26 mouse cellular contexts compared by ENCODE assay signal in genomic region chr7:35357621-35358020, GRCm38 (mm10). TPM values are rescaled to one million over a fixed set of nuclear protein-coding genes. Genes with fewer than 3 reads are reported as not detected.
DNase-seq lines count a peak whose midpoint lies in the region; ATAC-seq lines count a peak whose summit lies in the region.
"Had no signal": no experiment of that assay in that cellular context is flagged by ENCODE, and none has a peak within 500 bp of the region (broad histone marks: within the 10 kb centered on the region; RNA-seq: fewer than 3 reads in every experiment).

No protein-coding gene starts in this region.

- no peak for DNase-seq in cerebellum, adult 8-10 months
- no peak for DNase-seq in midbrain, embryonic 10.5 days (ENCODE audit: low spot score)
- DNase-seq in cerebellum, postnatal 10 days = peak; percentile 58 to 68
- no peak for DNase-seq in left cerebral cortex, adult 18-20 months (ENCODE audit: low spot score in 2 of 2)
- no peak for DNase-seq in lung, postnatal 14 days
- DNase-seq: adrenal gland, adult 8-10 months; adrenal gland, postnatal 25 days; embryo, embryonic 11 days; gastrocnemius, postnatal 10 days; gastrocnemius, postnatal 36 days; heart, adult 2 months; heart, postnatal 14 days; heart, postnatal 4 days had no signal

- 88% methylated on average over 12 of the region's 12 CpGs for WGBS in midbrain, embryonic 10.5 days
- WGBS in midbrain, embryonic 16.5 days = 84% methylated on average over 12 of the region's 12 CpGs

- no peaks in the 10 kb centered on the region for H3K27me3 ChIP-seq in midbrain, embryonic 10.5 days (ENCODE audit: low read depth, poor library complexity, severe bottlenecking)
- H3K27me3 ChIP-seq in midbrain, embryonic 16.5 days (ENCODE audit: control insufficient read depth, insufficient read depth, low read depth, low read length) = no peaks in the 10 kb centered on the region
- H3K27me3 ChIP-seq: embryonic facial prominence, embryonic 13.5 days; forebrain, embryonic 12.5 days; forebrain, embryonic 15.5 days; heart, embryonic 13.5 days; hindbrain, embryonic 15.5 days had no signal

- ATAC-seq in cerebellum, adult (ENCODE audit: insufficient number of reproducible peaks, low FRiP score, low TSS enrichment) = peak; percentile 36; the same call in 1 of the 2 replicates
- no peak for ATAC-seq in midbrain, embryonic 16.5 days
- ATAC-seq: activated CD4-positive, CD25-positive, alpha-beta regulatory T cell, adult 4 months; forebrain, embryonic 15.5 days; intestine, postnatal 0 days had no signal

- no peak overlapping the region for H3K4me3 ChIP-seq in midbrain, embryonic 10.5 days
- H3K4me3 ChIP-seq in midbrain, embryonic 16.5 days (ENCODE audit: low read depth, low read length) = no peak overlapping the region
- H3K4me3 ChIP-seq: embryonic facial prominence, embryonic 10.5 days; embryonic facial prominence, embryonic 13.5 days; erythroblast, embryonic 14.5 days; forebrain, embryonic 12.5 days; forebrain, embryonic 15.5 days; heart, adult 2 months; heart, embryonic 10.5 days; heart, embryonic 13.5 days; hindbrain, embryonic 15.5 days had no signal

- H3K4me1 ChIP-seq in midbrain, embryonic 10.5 days = peaks cover 1% of the 10 kb centered on the region; the same call in 1 of the 2 replicates
- H3K4me1 ChIP-seq in midbrain, embryonic 16.5 days (ENCODE audit: control insufficient read depth, insufficient read depth, low read length) = no peaks in the 10 kb centered on the region
- H3K4me1 ChIP-seq: forebrain, embryonic 12.5 days; forebrain, embryonic 15.5 days; hindbrain, embryonic 15.5 days had no signal

- H3K4me2 ChIP-seq in midbrain, embryonic 16.5 days (ENCODE audit: low read length) = no peak overlapping the region
- H3K4me2 ChIP-seq: embryonic facial prominence, embryonic 13.5 days; forebrain, embryonic 12.5 days; forebrain, embryonic 15.5 days; heart, embryonic 13.5 days; hindbrain, embryonic 15.5 days had no signal

- no peaks in the 10 kb centered on the region for H3K36me3 ChIP-seq in midbrain, embryonic 10.5 days
- no peaks in the 10 kb centered on the region for H3K36me3 ChIP-seq in midbrain, embryonic 16.5 days (ENCODE audit: control insufficient read depth, insufficient read depth, low read length)
- H3K36me3 ChIP-seq: embryonic facial prominence, embryonic 10.5 days; embryonic facial prominence, embryonic 13.5 days; forebrain, embryonic 12.5 days; forebrain, embryonic 15.5 days; heart, embryonic 13.5 days; hindbrain, embryonic 15.5 days had no signal

- 0 out of 2 replicates have a peak overlapping the region, but pooled peaks have one; percentile 33 for H3K27ac ChIP-seq in midbrain, embryonic 10.5 days (replicated peaks)
- H3K27ac ChIP-seq in midbrain, embryonic 16.5 days (ENCODE audit: low read length) = no peak overlapping the region
- H3K27ac ChIP-seq: embryonic facial prominence, embryonic 10.5 days; embryonic facial prominence, embryonic 13.5 days; forebrain, embryonic 12.5 days; forebrain, embryonic 15.5 days; heart, adult 2 months; heart, embryonic 10.5 days; heart, embryonic 13.5 days; hindbrain, embryonic 15.5 days had no signal

- no peak overlapping the region for H3K9ac ChIP-seq in midbrain, embryonic 16.5 days (ENCODE audit: low read depth, low read length)
- H3K9ac ChIP-seq: embryonic facial prominence, embryonic 13.5 days; forebrain, embryonic 12.5 days; forebrain, embryonic 15.5 days; heart, embryonic 13.5 days; hindbrain, embryonic 15.5 days had no signal

- no peaks in the 10 kb centered on the region for H3K9me3 ChIP-seq in midbrain, embryonic 10.5 days (replicated peaks)
- H3K9me3 ChIP-seq in midbrain, embryonic 16.5 days (replicated peaks; ENCODE audit: control insufficient read depth, low read length, poor library complexity, severe bottlenecking) = no peaks in the 10 kb centered on the region
- H3K9me3 ChIP-seq: embryonic facial prominence, embryonic 10.5 days; embryonic facial prominence, embryonic 13.5 days; forebrain, embryonic 12.5 days; forebrain, embryonic 15.5 days; heart, embryonic 10.5 days; heart, embryonic 13.5 days; hindbrain, embryonic 15.5 days had no signal

RNA-seq across cellular contexts. Expression of gene Rhpn2, which starts 23.7 kb away (rescaled TPM):
- polyA plus RNA-seq in midbrain, embryonic 10.5 days (2016; fragmentation: Nextera tagmentation; extraction: Ambion mirVana) = 3.2 and 3.7 TPM in 2 replicates
- polyA plus RNA-seq in midbrain, embryonic 16.5 days (2015; fragmentation: Nextera tagmentation; extraction: Ambion mirVana) = 1.3 and 2.1 TPM in 2 replicates
- 1 to 10 TPM; 5.3 to 6.2 TPM for total RNA-seq in left cerebral cortex, adult 18-20 months (2021)
- total RNA-seq: granulocyte monocyte progenitor cell, adult 5-6 weeks had no signal

RNA-seq across cellular contexts. Expression of gene Faap24, which starts 39.0 kb away (rescaled TPM):
- 25.2 and 25.3 TPM in 2 replicates for polyA plus RNA-seq in midbrain, embryonic 10.5 days (2016; fragmentation: Nextera tagmentation; extraction: Ambion mirVana)
- polyA plus RNA-seq in midbrain, embryonic 16.5 days (2015; fragmentation: Nextera tagmentation; extraction: Ambion mirVana) = 17.7 and 19.4 TPM in 2 replicates
- 1 to 10 TPM; 4.8 to 5.0 TPM for total RNA-seq in left cerebral cortex, adult 18-20 months (2021)

RNA-seq across cellular contexts. Expression of gene Cep89, which starts 39.2 kb away (rescaled TPM):
- polyA plus RNA-seq in midbrain, embryonic 10.5 days (2016; fragmentation: Nextera tagmentation; extraction: Ambion mirVana) = 65.8 and 67.0 TPM in 2 replicates
- 34.7 and 36.4 TPM in 2 replicates for polyA plus RNA-seq in midbrain, embryonic 16.5 days (2015; fragmentation: Nextera tagmentation; extraction: Ambion mirVana)
- 10 to 100 TPM; 18.2 to 18.9 TPM for total RNA-seq in left cerebral cortex, adult 18-20 months (2021)

RNA-seq across cellular contexts. Expression of gene Gpatch1, which starts 39.4 kb away (rescaled TPM):
- polyA plus RNA-seq in midbrain, embryonic 10.5 days (2016; fragmentation: Nextera tagmentation; extraction: Ambion mirVana) = 16.8 and 17.5 TPM in 2 replicates
- 20.8 and 22.8 TPM in 2 replicates for polyA plus RNA-seq in midbrain, embryonic 16.5 days (2015; fragmentation: Nextera tagmentation; extraction: Ambion mirVana)
- total RNA-seq in left cerebral cortex, adult 18-20 months (2021) = 10 to 100 TPM; 23.3 to 24.4 TPM

Comparison
In these comparisons a context has a peak if more than half of its experiments do, and no peak if none do; other contexts are left out.
1. DNase-seq: peak in cerebellum, postnatal 10 days (2 of 2); none in cerebellum, adult 8-10 months (single experiment), midbrain, embryonic 10.5 days (single experiment), left cerebral cortex, adult 18-20 months (0 of 2) and lung, postnatal 14 days (single experiment).